Mouse (Mus musculus): ENCODE results near the gene Olfr750. TPM values are rescaled to one million over a fixed set of nuclear protein-coding genes. Genes with fewer than 3 reads are reported as not detected.

The Olfr750 gene
- polyA plus RNA-seq, 3 experiments from 2014 or later, result 0.48 TPM; not detected in 2

DNA sequence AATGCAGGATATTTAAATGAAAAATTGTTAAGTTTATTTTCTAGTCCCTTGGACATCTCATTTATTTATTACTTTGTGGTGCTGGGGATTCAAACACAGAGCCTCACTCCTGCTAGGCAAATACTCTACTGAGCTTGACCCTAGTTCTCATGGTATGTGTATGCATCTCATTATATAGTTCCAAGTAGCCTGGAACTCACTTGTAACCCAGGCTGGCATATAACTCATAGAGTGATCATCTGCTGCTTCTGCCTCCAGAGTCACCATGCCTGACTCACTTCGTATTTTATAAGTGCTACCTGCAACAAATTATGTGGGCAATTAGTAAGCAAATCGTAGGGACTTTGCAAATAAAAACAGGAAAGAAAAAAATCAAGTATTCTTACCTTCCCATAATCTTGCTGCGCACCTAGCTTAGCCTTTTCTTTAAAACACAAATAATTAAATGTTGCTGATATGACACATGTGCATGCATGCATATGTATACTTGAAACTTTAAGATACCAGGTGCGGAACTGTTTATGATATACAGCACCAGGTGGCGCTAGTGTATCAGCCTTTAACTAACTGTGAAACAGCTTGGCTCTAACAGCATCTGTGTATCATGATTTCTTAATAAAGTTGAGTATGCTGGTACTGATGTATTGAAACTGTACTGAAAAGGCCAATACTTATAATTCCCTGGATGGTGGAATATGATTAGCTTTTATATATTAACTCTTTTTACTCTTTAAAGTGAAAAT is 47.7 kb downstream of the Olfr750 start:
- peak; percentile 96 for ATAC-seq

DNA sequence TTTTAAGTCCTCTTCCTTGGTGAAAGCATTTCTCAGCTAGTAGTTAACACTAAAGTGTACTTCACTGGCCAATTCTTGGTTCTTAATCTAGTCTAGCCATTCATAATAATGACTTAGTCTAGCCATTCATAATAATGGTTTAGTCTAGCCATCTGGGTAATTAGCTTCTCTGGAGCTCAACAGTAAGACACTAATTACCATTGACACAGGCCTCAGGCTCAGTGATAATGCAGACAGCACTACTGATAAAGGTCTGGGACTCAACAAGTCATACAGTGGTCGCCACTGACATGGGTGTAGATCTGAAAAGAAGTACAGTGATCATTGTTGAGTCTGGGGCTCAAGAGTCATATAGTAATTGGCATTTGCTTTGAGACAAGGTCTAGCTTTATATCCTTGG is 49.4 kb downstream of the Olfr750 start:
- ATAC-seq, result no peak

DNA sequence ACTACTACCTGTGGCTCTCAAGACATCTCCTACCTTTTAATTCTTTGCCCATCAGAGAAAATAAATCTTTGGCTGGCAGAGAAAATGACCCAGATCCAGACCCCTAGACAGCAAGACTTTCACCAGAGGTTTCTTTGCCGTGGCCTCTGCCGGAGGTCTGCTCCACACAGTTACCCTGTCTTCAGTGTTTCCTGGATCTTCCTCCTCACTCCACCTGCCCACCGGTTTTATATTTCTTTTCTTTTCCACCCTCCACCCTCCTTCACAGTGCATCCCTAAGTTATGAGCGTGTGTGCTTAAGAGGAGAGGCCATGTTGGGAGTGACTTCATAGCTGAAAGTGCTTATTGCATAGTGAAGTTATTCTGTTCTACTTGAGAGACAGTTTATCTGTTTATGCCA is 50.8 kb downstream of the Olfr750 start:
- ATAC-seq, result no peak

DNA sequence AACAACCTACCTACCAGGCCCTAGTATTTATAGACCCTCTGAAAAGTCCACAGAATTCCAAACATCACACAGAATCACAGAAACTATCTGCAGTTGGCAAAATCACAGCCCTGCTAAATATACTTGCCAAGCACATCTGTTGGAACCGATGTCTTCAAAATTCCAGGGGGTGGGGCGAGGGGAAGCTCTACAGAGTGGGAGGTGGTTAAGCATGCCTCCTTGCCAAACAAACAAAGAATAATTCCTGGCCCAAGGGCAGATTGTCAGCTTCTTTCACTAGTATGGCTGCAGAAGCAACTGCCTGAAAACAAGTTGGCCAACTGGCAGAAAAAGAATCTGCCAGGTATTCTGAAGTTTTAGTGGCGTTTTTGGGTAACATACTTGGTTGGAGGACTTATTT is 57.0 kb downstream of the Olfr750 start:
- ATAC-seq, result no peak

Other genes starting within 250 kb of the Olfr750 start
- gene Tep1, start 203.9 kb downstream of the Olfr750 start, polyA plus RNA-seq (2017; shearing (Covaris generic)), result 10 to 100 TPM; 16.0 to 28.0 (median 19.8) TPM
- under 1 TPM in 2 of 3 experiments, not detected in 1; 0.09 to 0.13 TPM for gene Klhl33, start 176.9 kb downstream of the Olfr750 start, polyA plus RNA-seq (2017; shearing (Covaris generic))
- 10 to 100 TPM; 68.7 to 77.3 (median 74.3) TPM for gene Osgep, start 149.5 kb downstream of the Olfr750 start, polyA plus RNA-seq (2017; shearing (Covaris generic))
- 100 to 1,000 TPM in 1 of 3 experiments, 10 to 100 TPM in 2; 54.2 to 100 (median 91.0) TPM for gene Apex1, start 149.5 kb downstream of the Olfr750 start, polyA plus RNA-seq (2017; shearing (Covaris generic))
- gene Pip4p1, start 143.6 kb downstream of the Olfr750 start, polyA plus RNA-seq (2017; shearing (Covaris generic)), result 1 to 10 TPM; 4.4 to 6.6 (median 4.8) TPM
- gene Pnp, start 143.4 kb downstream of the Olfr750 start, polyA plus RNA-seq (2017; shearing (Covaris generic)), result 10 to 100 TPM; 64.4 to 88.0 (median 67.9) TPM
- gene Gm49342, start 129.9 kb downstream of the Olfr750 start, polyA plus RNA-seq (2017; shearing (Covaris generic)), result 1 to 10 TPM in 2 of 3 experiments, not detected in 1; 5.9 to 7.5 TPM
- gene Pnp2, start 118.4 kb downstream of the Olfr750 start, polyA plus RNA-seq (2017; shearing (Covaris generic)), result 1 to 10 TPM in 2 of 3 experiments, under 1 TPM in 1; 0.92 to 2.8 (median 1.5) TPM
- gene Rnase10, start 66.7 kb downstream of the Olfr750 start, polyA plus RNA-seq (2017; shearing (Covaris generic)), result not detected
- not detected for gene Rnase9, start 32.6 kb downstream of the Olfr750 start, polyA plus RNA-seq (2017; shearing (Covaris generic))
- not detected for gene Rnase11, start 24.3 kb downstream of the Olfr750 start, polyA plus RNA-seq (2017; shearing (Covaris generic))
- gene Rnase12, start 16.8 kb downstream of the Olfr750 start, polyA plus RNA-seq (2017; shearing (Covaris generic)), result not detected
- 10 to 100 TPM; 10.3 to 27.1 (median 16.7) TPM for gene Rnase4, start 16.6 kb upstream of the Olfr750 start, polyA plus RNA-seq (2017; shearing (Covaris generic))
- 1 to 10 TPM; 3.2 to 8.4 (median 3.8) TPM for gene Ang, start 16.7 kb upstream of the Olfr750 start, polyA plus RNA-seq (2017; shearing (Covaris generic))
- not detected for gene Eddm3b, start 40.0 kb upstream of the Olfr750 start, polyA plus RNA-seq (2017; shearing (Covaris generic))
- 1 to 10 TPM; 1.4 to 2.7 (median 2.3) TPM for gene Rnase6, start 49.5 kb upstream of the Olfr750 start, polyA plus RNA-seq (2017; shearing (Covaris generic))
- not detected for gene Rnase1, start 72.3 kb upstream of the Olfr750 start, polyA plus RNA-seq (2017; shearing (Covaris generic))
- gene Rnase2b, start 87.8 kb upstream of the Olfr750 start, polyA plus RNA-seq (2017; shearing (Covaris generic)), result not detected
- not detected for gene Ang2, start 124.7 kb upstream of the Olfr750 start, polyA plus RNA-seq (2017; shearing (Covaris generic))
- gene Ear14, start 129.0 kb upstream of the Olfr750 start, polyA plus RNA-seq (2017; shearing (Covaris generic)), result not detected
- gene Rnase2a, start 181.7 kb upstream of the Olfr750 start, polyA plus RNA-seq (2017; shearing (Covaris generic)), result not detected